Mouse (Mus musculus) cerebellum, adult 9-11 months (tissue): Measurements from ENCODE around the gene Panx1.

Experiments used
- DNase-seq: peaks from one replicate; pipeline ENCODE4 v3.0.0; 2022

The Panx1 gene

DNA sequence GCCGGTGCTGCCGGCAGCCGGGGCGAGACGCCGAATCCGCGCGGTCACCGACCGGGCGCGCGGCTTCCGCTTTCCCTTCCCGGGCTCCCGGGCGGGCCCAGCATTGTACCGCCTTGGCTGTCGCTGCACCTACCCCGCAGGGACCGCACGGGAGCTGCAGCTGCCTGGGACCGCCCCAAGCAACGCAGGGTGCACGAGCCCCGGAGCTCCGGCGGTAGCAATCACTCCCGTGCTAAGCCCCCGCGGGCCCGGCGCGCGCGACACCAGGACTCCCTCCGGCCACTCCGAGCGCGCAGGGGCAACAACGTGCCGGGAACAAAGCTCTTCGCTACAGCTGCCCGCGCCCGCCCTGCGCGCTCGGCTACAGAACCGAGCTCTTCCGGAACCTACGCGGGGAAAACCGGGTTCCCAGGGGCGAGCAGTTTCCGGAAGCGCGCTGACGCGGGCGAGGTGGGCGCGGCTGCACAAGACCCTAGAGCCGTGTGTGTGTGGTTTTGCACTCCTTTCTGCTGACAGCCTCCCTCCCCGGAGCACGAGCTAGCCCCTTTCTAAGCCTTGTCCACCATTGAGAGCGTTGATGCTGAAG is at the start of gene Panx1:
Gene Panx1 (minus strand): TSS at position 395 of the 586 bp plus-strand sequence.
- DNase-seq = no peak

- DNase-seq = no peak
Observed at GRCm38 (mm10) chr9:15068686-15069295, 23.5 kb upstream of the Panx1 start.

- no peak for DNase-seq
Observed at GRCm38 (mm10) chr9:15067995-15068685, 22.9 kb upstream of the Panx1 start.

GRCm38 (mm10) chr9:15064176-15064575 is 18.9 kb upstream of the Panx1 start:
- no peak for DNase-seq

DNA sequence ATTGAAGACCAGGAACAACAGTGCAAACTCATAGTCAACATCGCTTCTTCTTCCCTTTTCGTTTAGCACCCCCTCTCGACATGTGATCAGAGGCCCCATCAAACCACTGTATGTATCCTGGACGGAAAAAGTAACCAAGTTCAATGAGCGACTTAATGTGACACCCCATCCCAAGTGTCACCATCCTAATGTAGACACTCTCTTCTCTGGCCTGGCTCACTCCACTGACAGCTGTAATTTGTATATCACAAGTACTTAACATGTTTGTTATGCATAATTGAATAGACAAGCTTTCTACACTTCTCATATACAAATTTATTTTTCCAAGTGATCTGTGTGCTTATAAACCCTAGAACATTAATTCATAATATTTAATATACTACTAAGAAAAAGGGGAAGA is 15.6 kb upstream of the Panx1 start:
- no peak for DNase-seq

DNA sequence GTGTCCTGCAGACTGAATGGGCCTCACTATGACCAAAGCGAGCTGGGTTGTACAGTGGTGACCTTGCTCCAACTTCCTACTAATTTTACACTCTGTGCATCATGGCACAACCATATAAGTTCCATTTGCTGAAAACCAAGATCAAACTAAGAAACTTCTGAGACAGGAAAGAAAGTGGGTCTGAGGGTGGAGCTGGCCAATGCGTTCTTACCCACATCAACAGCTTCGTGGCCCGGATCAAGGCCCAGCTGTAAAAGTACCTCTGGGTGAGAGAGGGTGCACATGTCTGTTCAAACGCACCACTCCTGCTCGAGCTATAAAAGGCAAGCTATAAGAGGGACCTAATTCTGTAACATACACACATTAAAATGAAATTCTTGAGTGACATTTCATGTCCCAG is 14.7 kb upstream of the Panx1 start:
- DNase-seq = no peak

DNA sequence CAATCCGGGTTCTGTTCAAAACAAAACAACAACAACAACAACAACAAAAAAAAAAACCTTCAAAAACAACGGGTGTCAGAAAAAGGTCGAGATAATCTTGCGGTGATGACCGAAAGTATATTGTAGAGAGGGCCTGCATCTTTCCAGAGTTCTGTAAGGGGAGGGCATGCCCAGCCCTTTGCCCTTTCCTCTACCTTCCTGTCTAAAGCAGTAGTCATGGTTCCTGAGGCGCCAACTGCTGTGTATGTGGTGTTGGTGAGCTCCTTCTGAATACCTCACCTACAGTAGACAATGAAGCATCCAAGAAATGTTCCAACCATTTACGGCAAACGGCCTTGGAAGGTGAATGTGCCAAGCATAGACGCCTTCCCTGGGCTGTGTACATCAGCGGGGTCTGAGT is 462 bp upstream of the Panx1 start:
- DNase-seq = no peak

GRCm38 (mm10) chr9:15044391-15045083 is 741 bp downstream of the Panx1 start:
- no peak for DNase-seq

GRCm38 (mm10) chr9:15041556-15041955 is 3.7 kb downstream of the Panx1 start:
- DNase-seq = no peak

GRCm38 (mm10) chr9:15039848-15040247 is 5.4 kb downstream of the Panx1 start:
- DNase-seq = no peak

DNA sequence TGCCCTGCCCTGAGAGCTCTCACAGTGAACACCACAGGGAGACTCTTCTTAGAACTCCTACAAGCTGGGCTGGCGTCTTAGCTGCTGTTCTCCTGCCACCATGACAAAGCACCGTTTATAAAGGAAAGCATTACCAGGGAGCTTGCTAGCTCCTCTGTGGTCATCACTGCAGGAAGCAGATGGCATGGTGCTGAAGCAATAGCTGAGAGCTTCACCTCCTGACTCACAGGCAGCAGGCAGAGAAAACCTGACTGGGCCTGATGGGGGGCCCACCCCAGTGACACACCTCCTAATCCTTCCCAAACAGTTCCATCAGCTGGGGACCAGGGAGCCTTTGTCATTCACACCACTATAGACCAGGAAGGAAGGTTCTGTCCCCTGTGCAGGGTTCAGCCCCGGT is 7.6 kb downstream of the Panx1 start:
- DNase-seq = no peak

DNA sequence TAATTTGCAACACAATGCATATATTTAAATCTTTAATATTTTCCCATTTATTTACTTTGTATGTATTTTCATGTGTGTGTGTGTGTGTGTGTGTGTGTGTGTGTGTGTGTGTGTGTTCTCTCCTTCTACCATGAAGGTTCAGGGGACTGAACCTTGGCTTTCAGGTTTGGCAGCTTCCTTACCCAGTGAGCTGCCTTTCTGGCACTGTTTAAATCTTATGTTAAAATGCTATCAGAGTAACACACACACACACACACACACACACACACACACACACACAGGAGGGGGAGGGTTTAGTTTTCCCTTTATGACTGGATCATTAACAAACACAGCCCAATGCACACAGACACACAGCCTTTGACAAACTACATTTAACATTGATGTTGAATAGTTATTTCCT is 8.0 kb downstream of the Panx1 start:
- DNase-seq = no peak

DNA sequence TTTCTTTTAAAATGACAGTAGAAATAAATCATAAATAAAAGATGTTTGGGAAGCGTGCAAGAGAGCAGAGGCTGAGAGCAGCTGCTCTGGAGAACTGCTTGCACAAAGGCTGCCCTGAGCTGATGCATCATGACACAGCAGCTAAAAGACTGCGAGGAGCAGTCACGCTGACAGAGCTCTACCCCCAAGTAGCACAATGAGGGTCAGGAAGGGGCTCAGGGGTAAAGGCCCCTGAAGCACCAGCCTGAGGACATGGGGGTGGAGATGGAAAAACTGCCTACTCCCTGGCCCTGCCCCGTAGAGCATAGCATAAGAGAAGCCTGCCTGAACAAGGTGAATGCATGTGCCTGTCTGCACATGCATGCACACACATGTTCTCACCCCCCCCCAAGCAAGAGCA is 8.5 kb downstream of the Panx1 start:
- no peak for DNase-seq

DNA sequence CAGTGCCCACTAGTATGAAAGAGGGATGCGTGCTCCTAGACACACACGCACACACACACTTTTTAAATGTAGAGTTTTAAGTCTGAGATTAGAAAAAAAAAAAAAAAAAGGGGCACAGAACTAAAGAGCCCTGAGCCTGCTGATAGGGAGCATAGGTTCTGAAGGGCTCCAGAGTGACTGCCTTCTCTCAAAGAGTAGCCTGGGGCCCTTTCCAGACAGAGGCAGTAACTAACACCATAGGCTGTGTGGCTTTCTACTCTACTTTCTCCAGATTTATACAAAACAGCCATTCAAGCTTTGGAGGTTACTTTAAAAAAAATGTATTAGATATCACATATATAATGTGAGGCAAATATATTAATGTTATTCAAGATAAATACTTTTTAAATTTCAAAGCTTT is 8.9 kb downstream of the Panx1 start:
- no peak for DNase-seq

DNA sequence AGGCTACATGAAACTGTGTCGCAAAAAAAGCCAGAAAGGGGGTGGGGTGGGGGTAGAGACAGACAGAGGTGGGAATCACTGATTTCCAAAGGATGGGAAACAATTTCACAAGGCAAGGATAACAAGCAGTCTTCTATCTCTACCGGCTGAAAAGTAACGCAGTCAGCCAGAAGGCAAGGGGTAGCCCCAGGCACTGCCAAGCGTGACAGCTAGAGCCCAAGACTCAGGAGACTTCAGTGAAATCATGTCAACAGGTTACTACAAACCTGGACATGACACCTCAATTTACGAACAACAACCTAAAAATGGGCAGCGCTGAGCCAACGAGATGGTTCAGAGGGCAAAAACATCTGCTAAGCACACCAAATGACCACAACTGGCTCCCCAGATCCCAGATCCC is 9.3 kb downstream of the Panx1 start:
- no peak for DNase-seq

DNA sequence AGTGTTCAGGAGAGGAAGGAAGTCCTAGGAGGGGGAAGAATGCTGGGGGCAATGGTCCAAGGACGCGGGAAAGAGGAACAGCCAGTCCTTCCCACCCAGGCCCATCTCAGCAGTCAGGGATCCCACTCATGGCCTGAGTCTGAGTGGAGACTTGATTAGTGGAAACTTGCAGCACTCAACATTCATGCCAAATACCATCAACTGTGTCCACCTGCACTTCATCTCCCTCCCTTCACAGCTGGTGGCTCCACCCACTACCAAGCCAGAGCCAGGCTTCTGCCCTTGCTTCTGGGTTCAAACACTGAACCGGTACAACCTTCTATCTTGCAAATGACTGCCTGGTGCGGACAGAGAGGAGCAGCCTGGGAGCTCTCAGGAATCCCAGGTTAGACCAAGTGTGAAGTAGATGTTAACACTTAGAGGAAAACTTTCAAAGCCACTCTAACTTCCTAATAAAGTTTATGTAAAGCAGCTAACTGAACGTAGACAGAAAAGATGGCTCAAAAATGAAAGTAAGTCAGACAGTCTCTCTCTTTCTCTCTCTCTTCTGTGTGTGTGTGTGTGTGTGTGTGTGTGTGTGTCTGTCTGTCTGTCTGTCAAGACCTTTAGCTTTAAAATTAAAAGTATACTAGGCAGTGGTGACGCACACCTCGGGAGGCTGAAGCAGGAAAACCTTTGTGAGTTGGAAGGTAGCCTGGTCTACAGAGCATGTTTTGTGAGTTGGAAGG is 10.6 kb downstream of the Panx1 start:
- DNase-seq = no peak

- no peak for DNase-seq
Observed at GRCm38 (mm10) chr9:15033568-15034160, 11.6 kb downstream of the Panx1 start.

DNA sequence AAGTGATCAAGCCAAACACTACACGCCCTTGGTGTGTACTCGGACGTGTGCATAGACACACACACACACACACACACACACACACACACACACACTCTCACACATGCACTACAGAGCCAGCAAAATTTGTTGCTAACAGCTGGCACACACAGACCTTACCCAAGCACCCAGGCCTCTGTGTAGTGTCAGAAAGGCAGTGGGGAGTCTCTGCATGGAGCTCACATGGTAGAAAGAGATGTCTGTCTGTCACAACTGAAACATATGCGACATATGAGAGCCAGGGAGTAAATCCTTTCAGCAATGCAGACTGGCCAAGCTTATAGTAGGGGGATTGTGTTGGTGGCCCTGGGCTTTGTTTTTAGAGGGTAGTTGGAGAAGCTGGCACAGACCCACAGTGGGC is 12.5 kb downstream of the Panx1 start:
- no peak for DNase-seq

GRCm38 (mm10) chr9:15030771-15031170 is 14.5 kb downstream of the Panx1 start:
- DNase-seq = no peak

- no peak for DNase-seq
Observed at GRCm38 (mm10) chr9:15029025-15029727, 16.1 kb downstream of the Panx1 start.

DNA sequence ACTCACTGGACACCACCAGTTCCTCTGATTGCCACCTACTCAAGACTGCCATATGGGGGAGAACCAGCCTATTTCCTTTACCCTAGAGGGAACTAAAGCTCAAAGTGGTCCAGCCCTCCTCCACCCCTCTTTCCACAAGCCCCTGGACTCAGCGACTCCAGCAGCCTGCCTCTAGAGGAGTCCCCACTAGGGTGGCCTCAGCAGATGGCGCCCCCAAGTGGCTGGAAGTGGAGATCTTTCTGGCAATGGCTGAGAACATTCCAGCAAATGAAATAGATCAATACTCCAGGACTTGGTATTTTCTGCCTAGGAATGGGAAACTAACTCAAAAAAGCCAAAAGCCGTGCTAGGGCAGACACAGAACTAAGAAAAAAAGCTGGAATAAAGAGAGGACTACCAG is 17.6 kb downstream of the Panx1 start:
- no peak for DNase-seq

DNA sequence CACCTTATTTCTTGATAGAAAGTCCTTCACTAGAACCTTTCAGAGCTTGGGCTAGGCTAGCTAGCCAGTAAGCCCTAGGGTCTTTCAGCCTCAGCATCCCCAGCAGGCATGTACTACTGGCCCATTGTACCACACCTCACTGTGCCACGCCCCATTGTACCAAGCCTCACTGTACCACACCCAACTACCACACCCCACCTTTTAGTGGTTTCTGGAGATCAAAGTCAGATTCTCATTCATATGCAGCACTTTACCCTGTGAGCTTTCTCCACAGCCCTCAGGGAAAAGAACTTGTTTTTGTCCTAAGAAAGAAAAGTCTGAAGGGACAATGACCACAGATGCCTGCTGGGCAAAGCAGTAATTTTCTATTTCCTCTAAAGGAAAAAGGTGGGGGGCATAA is 22.2 kb downstream of the Panx1 start:
- DNase-seq = no peak
